Mouse (Mus musculus) ES-Bruce4 (cell line): ENCODE measurements at regions not wholly inside any gene's neighbourhood (a gene's known extent, or its start where the extent isn't known, plus 50 kb on each side); places are given as distances from the start of the nearest gene placed in this dataset.

ENCODE experiments used
- CTCF ChIP-seq: IDR thresholded peaks from one replicate; pipeline ENCODE4 v1.8.1; 2011; ENCODE audit warnings: low read depth, low read length
- EP300 ChIP-seq: IDR thresholded peaks from 2 replicates; pipeline ENCODE4 v1.6.1; 2011; ENCODE audit warnings: low read depth, low read length; ENCODE audit not compliant: insufficient read depth
- POLR2A ChIP-seq: IDR thresholded peaks from one replicate; pipeline ENCODE4 v1.8.1; 2011; ENCODE audit warnings: low read length; ENCODE audit not compliant: insufficient read depth

GRCm38 (mm10) chr9:41451738-41452137 is 290.2 kb upstream of the Ubash3b start:
- TF ChIP-seq EP300: no peak
- no peak for TF ChIP-seq POLR2A
- no peak for TF ChIP-seq CTCF
